Mouse (Mus musculus) cerebellum, adult 9-10 months (tissue): ENCODE results near the gene Gprc5d.

ENCODE experiments used
- DNase-seq: peaks from one replicate; pipeline ENCODE4 v3.0.0; 2022

Gprc5d gene

GRCm38 (mm10) chr6:135065236-135065957 lies 52.7 kb downstream of the Gprc5d start, which contains the start of gene Gprc5a:
Gene Gprc5a (plus strand): TSS chr6:135065651.
- DNase-seq = no peak

- DNase-seq = no peak
Observed at GRCm38 (mm10) chr6:135064621-135065020, 53.5 kb downstream of the Gprc5d start.

- no peak for DNase-seq
Observed at GRCm38 (mm10) chr6:135060728-135061127, 57.4 kb downstream of the Gprc5d start.
